Mouse (Mus musculus) small intestine, adult 2 months (tissue): ENCODE data around the gene Gsn. TPM values are rescaled to one million over a fixed set of nuclear protein-coding genes. Genes with fewer than 3 reads are reported as not detected.

Experiments used
- H3K27ac ChIP-seq: fragments of 200-500 bp; 2 replicates; pipeline ENCODE4 v1.5.1; 2012; ENCODE audit warnings: low read depth, low read length, control low read depth, inconsistent platforms; ENCODE audit not compliant: insufficient read depth
- H3K27me3 ChIP-seq: fragments of 200-500 bp; 2 replicates; pipeline ENCODE4 v1.6.1; 2012; ENCODE audit warnings: mild to moderate bottlenecking, moderate library complexity, low read length, inconsistent platforms; ENCODE audit not compliant: control insufficient read depth, insufficient read depth
- H3K36me3 ChIP-seq: fragments of 200-500 bp; 2 replicates; pipeline ENCODE4 v1.6.1; 2012; ENCODE audit warnings: mild to moderate bottlenecking, low read length, control low read depth, inconsistent platforms; ENCODE audit not compliant: control insufficient read depth, insufficient read depth
- H3K4me1 ChIP-seq: fragments of 200-500 bp; 2 replicates; pipeline ENCODE4 v1.6.1; 2012; ENCODE audit warnings: low read length, inconsistent platforms, mixed read lengths; ENCODE audit not compliant: control insufficient read depth, insufficient read depth, insufficient read length
- H3K4me3 ChIP-seq: fragments of 200-500 bp; 2 replicates; pipeline ENCODE4 v1.5.1; 2012; ENCODE audit warnings: low read depth, mild to moderate bottlenecking, control low read depth, inconsistent platforms, low read length, moderate library complexity
- CTCF ChIP-seq: fragments of 200-500 bp; IDR thresholded peaks from 2 replicates; pipeline ENCODE4 v1.5.1; 2012; ENCODE audit warnings: low read depth, mild to moderate bottlenecking, control low read depth, inconsistent platforms, low read length, moderate library complexity, mixed read lengths; ENCODE audit not compliant: insufficient replicate concordance, insufficient read length; ENCODE audit errors: extremely low read depth
- POLR2A ChIP-seq: fragments of 200-500 bp; IDR thresholded peaks from 2 replicates; pipeline ENCODE4 v1.6.1; 2012; ENCODE audit warnings: low read depth, mild to moderate bottlenecking, control low read depth, inconsistent platforms, low read length, moderate library complexity
- WGBS: fragments of 180-500 bp; shearing (Covaris S2); methylation state at CpG from one replicate; pipeline ENCODE4 v1.1.7; 2018; 5-methylcytosine and 5-hydroxymethylcytosine counted together
- polyA plus RNA-seq: library from polyadenylated mRNA; depleted of rRNA; stranded (reverse); fragments of >200 nt; gene quantifications from 2 replicates; pipeline ENCODE4 v1.2.3, GENCODE M21; 2012; rRNA removed

Gene Gsn
- polyA plus RNA-seq: 198 and 205 TPM in 2 replicates

DNA sequence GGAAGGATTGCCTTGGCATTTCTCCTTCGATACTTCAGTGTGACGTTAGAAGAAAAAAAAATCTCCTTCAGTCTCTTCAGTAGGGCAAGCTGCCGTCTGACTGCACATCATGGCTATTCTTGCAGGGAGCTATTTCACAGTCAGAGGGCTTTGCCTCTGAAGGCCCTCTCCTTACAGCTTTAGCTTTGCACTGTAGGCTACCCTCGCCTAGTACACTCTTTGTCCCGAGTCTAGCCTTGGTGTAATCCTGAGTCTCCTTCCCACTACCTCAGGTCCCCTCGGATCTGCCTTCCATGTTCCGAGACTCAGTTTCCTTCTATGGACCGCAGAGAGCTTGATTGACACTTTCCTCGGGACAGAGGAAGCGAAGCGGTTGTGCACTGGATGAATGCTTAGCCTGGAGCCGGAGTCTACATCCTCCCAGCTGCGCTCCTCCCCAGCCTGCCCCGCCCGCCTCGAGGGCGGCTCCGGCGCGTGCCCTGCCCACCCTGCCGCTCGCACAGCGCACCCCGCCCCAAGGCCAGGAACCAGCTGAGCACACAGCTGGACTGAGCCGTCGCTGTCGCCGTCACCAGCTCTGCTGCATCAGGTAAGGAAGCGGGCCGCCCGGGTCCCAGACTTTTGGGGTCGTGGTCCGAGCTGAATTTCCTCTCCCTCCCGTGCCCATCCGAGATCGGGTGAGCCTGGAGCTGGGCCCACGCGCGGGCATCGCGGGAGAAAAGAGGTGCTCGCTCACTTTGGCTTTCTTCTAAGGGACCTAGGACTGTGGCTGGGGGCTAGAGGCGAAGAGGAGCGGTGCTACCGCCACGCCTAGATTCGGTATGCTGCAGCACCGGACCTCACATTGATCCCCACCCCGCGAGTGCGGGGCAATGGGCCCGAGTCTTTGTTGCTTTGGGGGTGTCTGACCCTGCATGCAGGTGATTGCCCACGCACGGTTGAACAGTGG lies at the start of gene Gsn:
Gene Gsn (plus strand): TSS at position 496 of the 949 bp plus-strand sequence.
- H3K4me3 ChIP-seq: peak within 1 kb of the TSS; percentile 67
- WGBS: 3% methylated on average over 54 of the region's 54 CpGs
- no peak for TF ChIP-seq CTCF
- no peak for TF ChIP-seq POLR2A
- H3K36me3 ChIP-seq: no peaks in the 10 kb centered on the region
- peaks cover 8% of the 10 kb centered on the region for H3K4me1 ChIP-seq
- H3K27me3 ChIP-seq: no peaks in the 10 kb centered on the region
- peak within 1 kb of the TSS; percentile 40 for H3K27ac ChIP-seq

DNA sequence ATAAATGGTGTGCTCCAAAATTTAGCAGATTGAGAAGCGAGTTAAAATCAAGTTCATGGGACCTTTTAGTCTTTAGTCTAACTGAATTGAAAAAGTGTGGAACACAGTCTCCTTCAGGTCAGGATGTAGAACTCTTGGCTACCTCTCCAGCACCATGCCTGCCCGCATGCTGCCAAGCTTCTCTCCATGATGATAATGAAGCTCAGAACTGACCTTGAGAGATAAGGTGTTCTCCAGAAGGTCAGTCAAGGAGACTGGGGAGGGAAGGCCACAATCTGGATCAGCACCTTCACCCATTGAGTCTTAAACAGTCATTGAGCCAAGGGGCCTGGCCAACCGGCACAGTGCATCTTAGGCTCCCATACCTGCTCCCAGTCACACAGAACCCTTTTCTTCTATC lies 49.4 kb upstream of the Gsn start:
- H3K27ac ChIP-seq: no peak overlapping the region
- no peak for TF ChIP-seq POLR2A
- no peak for TF ChIP-seq CTCF
- 84% methylated on average over 3 of the region's 3 CpGs for WGBS
- H3K4me1 ChIP-seq: no peaks in the 10 kb centered on the region
- no peaks in the 10 kb centered on the region for H3K36me3 ChIP-seq
- H3K27me3 ChIP-seq: no peaks in the 10 kb centered on the region
- no peak overlapping the region for H3K4me3 ChIP-seq

DNA sequence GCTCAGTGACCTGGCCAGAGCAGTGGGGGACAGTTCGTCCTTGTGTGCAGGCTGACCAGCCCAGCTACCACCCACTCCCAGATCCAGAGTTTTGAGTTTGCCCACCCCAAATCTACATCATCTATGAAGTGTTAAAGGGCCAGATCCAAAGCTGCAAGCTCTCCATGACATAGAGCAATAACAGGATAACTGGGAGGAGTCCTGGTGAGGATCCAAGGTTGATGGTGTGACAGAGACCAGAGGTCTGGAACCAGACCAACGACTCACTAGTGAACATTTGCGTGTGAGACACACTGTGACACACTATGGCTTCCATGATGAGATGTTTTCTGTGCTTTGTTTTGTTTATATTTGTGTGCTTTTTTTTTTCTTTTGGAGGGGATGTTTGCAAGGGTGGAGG lies 48.1 kb upstream of the Gsn start:
- Histone ChIP-seq H3K36me3 (no peaks in the 10 kb centered on the region), H3K27me3 (no peaks in the 10 kb centered on the region), H3K27ac (no peak overlapping the region), H3K4me3 (no peak overlapping the region), H3K4me1 (no peaks in the 10 kb centered on the region)
- 67% methylated on average over 3 of the region's 3 CpGs for WGBS
- no peak for TF ChIP-seq POLR2A

DNA sequence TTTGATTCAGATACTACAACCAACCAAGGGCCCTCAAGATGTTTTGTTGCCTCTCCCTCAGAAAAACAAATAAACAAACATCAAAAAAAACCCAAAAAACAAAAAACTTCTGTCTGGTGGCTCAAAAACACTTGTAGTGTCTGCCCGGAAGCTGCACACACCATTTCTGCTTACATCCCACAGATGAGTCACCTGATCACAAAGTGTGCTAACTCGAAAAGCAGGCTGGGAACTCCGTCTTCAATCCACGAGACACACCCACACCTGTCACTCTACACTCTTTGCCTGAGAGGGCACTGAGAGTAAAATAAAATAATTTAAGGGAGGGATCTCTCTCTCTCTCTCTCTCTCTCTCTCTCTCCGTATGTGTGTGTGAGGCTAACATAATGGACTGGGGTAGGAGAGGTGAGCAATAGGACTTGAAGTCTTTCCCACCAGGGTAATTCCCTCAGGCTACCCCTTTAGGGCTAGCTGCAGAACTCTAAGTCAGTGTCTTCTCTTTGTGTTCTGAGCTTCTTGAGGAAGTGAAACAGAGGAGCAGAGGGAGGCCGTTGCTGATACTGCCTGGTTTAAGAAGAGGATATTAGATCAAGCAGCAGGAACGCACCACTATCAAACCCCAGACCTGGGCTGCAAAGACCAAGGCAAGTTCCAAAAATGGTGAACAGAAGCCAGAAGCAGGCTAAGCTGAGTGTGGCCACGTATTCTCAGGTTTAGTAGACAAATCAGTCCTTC lies 47.1 kb upstream of the Gsn start:
- TF ChIP-seq POLR2A (no peak), CTCF (no peak)
- H3K36me3 ChIP-seq: no peaks in the 10 kb centered on the region
- no peaks in the 10 kb centered on the region for H3K27me3 ChIP-seq
- WGBS: 54% methylated on average over 8 of the region's 8 CpGs
- no peak overlapping the region for H3K27ac ChIP-seq
- no peaks in the 10 kb centered on the region for H3K4me1 ChIP-seq
- H3K4me3 ChIP-seq: no peak overlapping the region

DNA sequence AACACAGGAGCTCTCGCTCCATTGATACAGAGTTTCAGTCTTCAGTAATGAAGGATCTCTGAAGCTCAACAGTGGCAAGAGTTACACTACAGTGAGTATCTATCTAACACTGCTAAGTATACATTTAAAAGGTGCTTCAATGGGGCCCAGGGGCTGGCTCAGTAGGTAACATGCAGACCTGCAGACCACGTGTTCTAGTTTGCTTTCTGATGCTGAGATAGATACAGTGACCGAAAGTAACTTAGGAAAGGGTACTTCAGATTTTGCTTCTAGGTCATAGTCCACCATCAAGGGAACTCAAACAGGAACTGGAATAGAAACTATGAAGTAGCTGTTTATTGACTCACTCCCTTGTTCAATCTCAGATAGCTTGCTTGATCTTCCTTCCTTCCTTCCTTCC lies 44.5 kb upstream of the Gsn start:
- Histone ChIP-seq H3K4me3 (no peak overlapping the region), H3K4me1 (no peaks in the 10 kb centered on the region), H3K27ac (no peak overlapping the region), H3K36me3 (no peaks in the 10 kb centered on the region), H3K27me3 (no peaks in the 10 kb centered on the region)
- TF ChIP-seq CTCF (no peak), POLR2A (no peak)
- WGBS: 40% methylated on average over 3 of the region's 3 CpGs

DNA sequence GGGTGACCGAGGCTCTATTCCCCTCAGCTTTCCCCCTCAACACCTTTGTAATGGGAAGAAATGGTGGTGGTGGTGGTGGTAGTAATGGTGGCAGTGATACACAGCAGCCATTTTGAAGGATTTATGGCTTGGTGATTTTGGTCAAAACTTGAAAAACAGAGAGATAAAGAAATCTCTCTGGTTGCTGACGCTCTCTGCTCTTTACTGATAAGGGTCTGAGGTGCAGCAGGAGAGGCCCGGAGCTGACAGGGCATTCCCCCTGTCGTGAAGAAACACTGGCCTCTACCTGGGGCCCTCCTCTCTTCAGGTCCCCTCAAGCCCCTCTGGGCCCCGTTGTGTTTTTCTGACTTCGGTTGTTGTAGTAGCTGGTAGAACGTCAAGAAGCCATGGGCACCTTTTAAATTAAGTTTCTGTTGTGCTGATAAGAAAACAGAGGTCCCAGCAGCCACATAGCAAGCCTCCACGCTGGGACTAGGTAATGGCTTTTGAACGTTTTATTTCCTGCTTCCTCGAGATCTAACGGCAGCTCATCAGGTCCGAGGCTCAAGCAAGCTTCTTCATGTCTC lies 42.8 kb upstream of the Gsn start:
- H3K4me3 ChIP-seq: no peak overlapping the region
- no peaks in the 10 kb centered on the region for H3K4me1 ChIP-seq
- no peaks in the 10 kb centered on the region for H3K27me3 ChIP-seq
- no peak overlapping the region for H3K27ac ChIP-seq
- no peaks in the 10 kb centered on the region for H3K36me3 ChIP-seq
- WGBS: 33% methylated on average over 12 of the region's 12 CpGs
- TF ChIP-seq POLR2A: no peak
- TF ChIP-seq CTCF: no peak

DNA sequence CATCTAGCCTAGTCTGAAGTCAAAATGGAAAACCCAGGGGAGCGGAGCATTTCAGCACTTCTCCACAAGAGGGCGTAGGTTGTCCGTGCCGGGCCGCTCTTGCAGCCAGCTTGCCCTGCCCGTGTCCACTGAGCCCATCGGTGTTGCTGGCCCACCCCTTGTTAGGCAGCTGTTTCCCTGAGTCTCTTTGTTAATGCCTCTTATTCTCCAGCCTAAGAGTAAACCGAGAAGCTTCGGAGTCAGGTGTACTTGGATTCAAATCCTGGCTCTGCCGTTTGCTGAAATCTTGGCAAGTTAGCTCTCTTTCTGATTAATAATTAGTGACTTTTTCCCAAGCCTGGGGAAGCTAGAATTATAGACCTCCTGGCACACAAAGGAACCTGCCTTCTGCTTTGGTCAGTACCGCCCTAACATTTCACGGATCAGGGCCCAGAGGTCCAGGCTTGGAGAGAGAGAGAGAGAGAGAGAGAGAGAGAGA lies 41.3 kb upstream of the Gsn start:
- no peaks in the 10 kb centered on the region for H3K36me3 ChIP-seq
- H3K4me1 ChIP-seq: no peaks in the 10 kb centered on the region
- H3K4me3 ChIP-seq: peak overlapping the region; percentile 20
- no peak overlapping the region for H3K27ac ChIP-seq
- no peak for TF ChIP-seq POLR2A
- peak; percentile 99 for TF ChIP-seq CTCF
- 4% methylated on average over 12 of the region's 12 CpGs for WGBS
- H3K27me3 ChIP-seq: no peaks in the 10 kb centered on the region
